Mouse (Mus musculus) spleen, postnatal 10 days (tissue): ENCODE measurements around the gene Fancb.

Experiments
- DNase-seq, 2 experiments: peaks; one replicate each; pipeline ENCODE4 v3.0.0; 2021 to 2022; ENCODE audit warnings: low spot score in 2 of 2

The Fancb gene

DNA sequence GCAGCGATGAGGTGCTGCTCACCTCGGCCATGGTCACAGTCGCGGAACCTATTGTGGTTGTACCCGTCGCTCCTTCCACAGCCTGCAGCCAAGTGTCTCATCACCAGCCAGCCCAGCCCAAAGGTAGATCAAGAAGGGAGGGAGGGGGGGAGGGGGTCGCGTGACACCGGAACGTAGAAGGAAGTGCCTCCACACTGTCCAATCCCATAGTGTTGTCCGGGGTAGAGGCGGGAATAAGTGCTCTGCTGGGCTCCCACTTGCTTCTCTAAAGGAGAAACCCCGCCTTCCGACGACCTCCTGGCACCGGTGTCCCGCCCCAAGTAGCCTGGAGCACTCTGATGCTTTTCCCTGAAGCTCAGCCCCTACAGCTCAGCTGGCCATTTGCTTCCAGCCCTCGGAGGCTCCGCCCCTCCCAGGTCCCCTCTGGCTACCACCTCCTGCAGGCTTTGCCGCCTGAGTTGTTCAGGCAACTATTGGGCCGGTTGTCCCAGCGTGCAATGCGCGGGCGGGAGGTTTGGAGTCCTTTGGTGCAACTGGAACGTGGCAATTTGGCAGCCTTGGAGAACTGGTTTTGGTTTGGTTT lies at the start of gene Fancb, which contains the start of gene Mospd2:
TSS of gene Fancb (plus strand) at position 400 of the 583 bp plus-strand sequence.
TSS of gene Mospd2 (minus strand) at position 183 of the 583 bp plus-strand sequence.
- peak; percentile 55 to 81 for DNase-seq

- no peak for DNase-seq
Measured at GRCm38 (mm10) chrX:164941540-164941939, 38.9 kb upstream of the Fancb start.

DNA sequence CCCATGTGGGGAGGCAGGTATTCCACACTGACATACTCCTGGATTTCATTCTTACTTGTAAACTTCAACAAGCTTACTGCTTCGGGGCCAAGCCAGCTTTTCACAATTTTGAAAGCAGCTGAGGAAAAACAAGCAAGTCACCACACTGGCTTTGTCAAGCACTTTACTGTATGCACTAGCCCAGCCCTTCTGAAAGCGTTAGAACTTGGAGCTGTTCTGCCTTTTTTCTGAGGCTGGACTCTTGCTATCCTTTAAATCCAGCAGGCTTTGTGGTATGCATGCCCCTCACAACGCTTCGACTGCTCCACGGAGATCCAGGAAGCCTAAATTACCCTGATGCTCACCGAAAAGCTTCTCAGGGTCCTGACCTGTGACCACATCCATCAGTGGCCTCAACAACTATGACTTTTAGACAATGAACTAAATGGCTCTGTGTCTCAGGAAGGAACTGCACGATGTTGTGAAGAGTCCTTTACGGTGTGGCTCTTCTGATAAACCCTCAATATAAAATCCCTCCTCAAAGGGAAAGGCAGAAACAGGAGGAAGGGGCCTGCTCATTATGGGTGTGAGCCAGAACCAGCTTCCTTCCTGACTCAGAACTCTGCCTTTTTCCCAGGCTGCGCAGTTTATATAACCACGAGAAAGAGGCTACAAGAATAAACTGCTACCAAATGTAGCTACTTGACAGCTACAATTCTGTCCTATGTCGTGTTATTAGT lies 28.4 kb upstream of the Fancb start:
- DNase-seq, result no peak

- DNase-seq, result no peak
Measured at GRCm38 (mm10) chrX:164952601-164953375, 27.6 kb upstream of the Fancb start.

GRCm38 (mm10) chrX:164965750-164966448 lies 14.5 kb upstream of the Fancb start:
- no peak for DNase-seq

DNA sequence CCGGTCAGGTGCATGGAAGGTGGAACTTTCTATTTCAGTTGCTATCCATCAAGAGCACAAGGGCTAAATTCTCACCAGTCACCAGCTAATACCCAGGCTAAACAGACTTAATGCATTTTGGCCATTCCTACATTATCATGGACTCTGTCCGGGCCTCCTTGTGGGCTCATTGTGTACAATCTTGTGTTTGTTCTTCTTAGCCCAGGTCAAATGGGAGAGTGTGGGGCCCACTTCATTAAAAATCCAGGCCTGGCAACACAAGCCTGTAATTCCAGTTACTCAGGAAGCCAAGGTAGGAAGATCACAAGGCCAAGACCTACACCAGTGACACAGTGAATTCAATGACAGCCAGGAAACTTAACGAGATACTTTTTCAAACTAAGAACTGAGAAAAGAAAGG lies 9.2 kb upstream of the Fancb start:
- DNase-seq, result no peak

DNA sequence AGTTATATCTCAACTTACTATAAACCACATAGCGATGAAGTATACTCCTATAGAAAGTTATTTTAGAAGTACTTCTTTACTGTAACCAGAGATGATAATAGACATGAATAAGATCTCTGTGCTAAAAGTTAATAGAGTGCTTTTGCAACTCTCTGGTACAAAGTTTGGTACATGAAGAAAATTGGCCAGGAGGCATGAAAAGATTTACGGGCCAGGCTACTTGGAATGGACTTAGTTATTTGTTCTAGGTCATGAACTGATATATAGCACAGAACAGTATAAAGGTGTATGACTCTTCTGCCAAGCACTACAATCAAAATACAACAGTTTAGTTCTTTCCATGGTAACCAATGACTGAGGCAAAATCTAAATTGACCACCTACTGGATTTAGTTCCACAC lies 1.5 kb upstream of the Fancb start:
- DNase-seq, result no peak

- DNase-seq, result no peak
Measured at GRCm38 (mm10) chrX:165003141-165003540, 22.7 kb downstream of the Fancb start.

GRCm38 (mm10) chrX:165004779-165005324 lies 24.5 kb downstream of the Fancb start, which contains the start of gene Gm17604:
TSS of gene Gm17604 (minus strand) at chrX:165004829.
- no peak for DNase-seq
